Mouse (Mus musculus) B cell, adult 62 days (primary cell): Measurements from ENCODE around the gene Olfr199. TPM values are rescaled to one million over a fixed set of nuclear protein-coding genes. Genes with fewer than 3 reads are reported as not detected.

Experiments used
- total RNA-seq: library from RNA; stranded (reverse); gene quantifications from 4 replicates; pipeline ENCODE4 v1.2.4, GENCODE M21; 2023

The Olfr199 gene
- total RNA-seq, result not detected in 4 replicates

GRCm38 (mm10) chr16:59219667-59220066 is at the start of gene Olfr199:
Gene Olfr199, minus strand, starts transcription at chr16:59219767.

GRCm38 (mm10) chr16:59203433-59203832 is 16.1 kb downstream of the Olfr199 start, which contains the start of gene Olfr198:
Gene Olfr198, minus strand, starts transcription at chr16:59203533.

GRCm38 (mm10) chr16:59170354-59170753 is 49.2 kb downstream of the Olfr199 start, which contains the start of gene Olfr196:
Gene Olfr196, minus strand, starts transcription at chr16:59170454.

Other genes with a start within 250 kb of the Olfr199 start
- gene Olfr183, start 224.4 kb downstream of the Olfr199 start, total RNA-seq, result not detected in 4 replicates
- not detected in 4 replicates for gene Olfr186, start 189.5 kb downstream of the Olfr199 start, total RNA-seq
- not detected in 4 replicates for gene Olfr187, start 180.0 kb downstream of the Olfr199 start, total RNA-seq
- not detected in 4 replicates for gene Olfr190, start 141.8 kb downstream of the Olfr199 start, total RNA-seq
- gene Olfr191, start 129.9 kb downstream of the Olfr199 start, total RNA-seq, result not detected in 4 replicates
- not detected in 4 replicates for gene Olfr193, start 107.9 kb downstream of the Olfr199 start, total RNA-seq
- not detected in 4 replicates for gene Olfr194, start 98.7 kb downstream of the Olfr199 start, total RNA-seq
- not detected in 4 replicates for gene Olfr195, start 72.7 kb downstream of the Olfr199 start, total RNA-seq
- not detected in 4 replicates for gene Olfr196, start 49.3 kb downstream of the Olfr199 start, total RNA-seq
- not detected in 4 replicates for gene Olfr198, start 16.2 kb downstream of the Olfr199 start, total RNA-seq
- not detected in 4 replicates for gene Olfr201, start 52.9 kb upstream of the Olfr199 start, total RNA-seq
- not detected in 4 replicates for gene Olfr202, start 67.0 kb upstream of the Olfr199 start, total RNA-seq
- gene Olfr203, start 79.1 kb upstream of the Olfr199 start, total RNA-seq, result not detected in 4 replicates
- gene Olfr204, start 98.5 kb upstream of the Olfr199 start, total RNA-seq, result not detected in 4 replicates
- gene Olfr205, start 111.4 kb upstream of the Olfr199 start, total RNA-seq, result not detected in 4 replicates
- gene Olfr206, start 129.5 kb upstream of the Olfr199 start, total RNA-seq, result not detected in 4 replicates
- gene Olfr209, start 144.2 kb upstream of the Olfr199 start, total RNA-seq, result not detected in 4 replicates
- not detected in 4 replicates for gene Gabrr3, start 187.6 kb upstream of the Olfr199 start, total RNA-seq